Mouse (Mus musculus) forebrain, embryonic 11.5 days (tissue): Measurements from ENCODE around the gene Zfp108. TPM values are rescaled to one million over a fixed set of nuclear protein-coding genes. Genes with fewer than 3 reads are reported as not detected.

Experiments
- ATAC-seq: fragments of 200-750 bp; cut with Nextera tagmentation; replicated peaks from 2 replicates; pipeline ENCODE4 v1.8.0; 2017; ENCODE audit warnings: moderate TSS enrichment; ENCODE audit not compliant: low FRiP score
- DNase-seq: peaks from one replicate; pipeline ENCODE4 v3.0.0-alpha.2; 2017; ENCODE audit warnings: low spot score
- H3K27ac ChIP-seq: fragments of 300-500 bp; sonication (generic); 2 replicates; pipeline ENCODE4 v1.5.1; 2014; ENCODE audit warnings: low read depth, low read length
- H3K27me3 ChIP-seq: fragments of 300-500 bp; sonication (generic); 2 replicates; pipeline ENCODE4 v1.6.1; 2014; ENCODE audit warnings: mild to moderate bottlenecking, low read length, mixed read lengths; ENCODE audit not compliant: control insufficient read depth, insufficient read depth
- H3K36me3 ChIP-seq: fragments of 300-500 bp; sonication (generic); 2 replicates; pipeline ENCODE4 v1.6.1; 2014; ENCODE audit warnings: mild to moderate bottlenecking, low read length, moderate library complexity, mixed read lengths; ENCODE audit not compliant: control insufficient read depth, insufficient read depth
- H3K4me1 ChIP-seq: fragments of 300-500 bp; sonication (generic); replicated peaks from 2 replicates; pipeline ENCODE4 v1.6.1; 2014; ENCODE audit warnings: low read length, mixed read lengths; ENCODE audit not compliant: control insufficient read depth, insufficient read depth
- H3K4me2 ChIP-seq: fragments of 300-500 bp; sonication (generic); 2 replicates; pipeline ENCODE4 v1.6.1; 2014; ENCODE audit warnings: low read depth, mild to moderate bottlenecking, low read length, moderate library complexity, mixed read lengths; ENCODE audit not compliant: severe bottlenecking
- H3K4me3 ChIP-seq: fragments of 300-500 bp; sonication (generic); 2 replicates; pipeline ENCODE4 v1.5.1; 2014; ENCODE audit warnings: low read depth, low read length
- H3K9ac ChIP-seq: fragments of 300-500 bp; sonication (generic); 2 replicates; pipeline ENCODE4 v1.6.1; 2014; ENCODE audit warnings: low read length
- H3K9me3 ChIP-seq: fragments of 300-500 bp; sonication (generic); 2 replicates; pipeline ENCODE4 v1.6.1; 2016; ENCODE audit warnings: low read length, mixed read lengths; ENCODE audit not compliant: control insufficient read depth
- WGBS: fragments of 180-500 bp; shearing (Covaris S2); extraction: QIAGEN DNeasy Blood & Tissue Kit; methylation state at CpG from one replicate; pipeline ENCODE4 v1.1.7; 2014; 5-methylcytosine and 5-hydroxymethylcytosine counted together
- polyA plus RNA-seq: library from polyadenylated mRNA; unstranded; fragments of >200 nt; fragmentation: Nextera tagmentation; extraction: Ambion mirVana; gene quantifications from 2 replicates; pipeline ENCODE4 v1.2.1, GENCODE M21; 2014

Gene Zfp108
- polyA plus RNA-seq, 1 experiment from 2014 or later, result 2.6 TPM

DNA sequence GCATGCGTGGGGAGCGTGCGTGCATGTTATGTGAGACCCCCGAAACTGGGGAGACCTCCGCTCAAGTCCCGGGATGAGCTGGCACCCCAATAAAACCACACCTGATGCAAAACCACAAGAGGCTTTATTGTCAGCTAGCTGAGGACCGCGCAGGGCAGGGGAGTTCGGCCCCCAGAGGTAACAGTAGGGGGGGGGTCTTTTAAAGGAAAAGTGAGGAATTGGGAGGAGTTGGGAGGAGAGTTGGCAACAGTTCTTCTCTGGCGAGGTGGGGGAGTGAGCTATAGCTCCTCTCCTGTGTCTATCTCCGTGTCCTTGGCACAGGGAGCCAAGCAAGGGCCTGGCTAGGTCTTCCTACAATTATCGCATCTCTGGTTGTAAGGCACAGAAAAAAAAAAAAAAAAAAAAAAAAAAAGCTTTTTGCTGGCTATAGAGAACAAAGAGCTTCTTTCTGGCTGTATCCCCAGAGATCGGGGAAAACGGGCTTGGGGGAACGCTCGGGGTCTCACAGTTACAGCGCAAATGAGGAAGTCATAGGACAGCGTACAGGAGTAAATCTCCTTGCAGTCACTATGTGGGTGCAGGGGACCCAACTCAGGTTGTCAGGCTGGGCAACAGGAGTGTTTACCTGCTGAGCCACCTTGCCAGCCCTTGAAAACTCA, 45.4 kb downstream of the Zfp108 start:
- DNase-seq (peak; percentile 62), ATAC-seq (peak; percentile 37)
- Histone ChIP-seq H3K9me3 (no peaks in the 10 kb centered on the region), H3K36me3 (peaks cover 5% of the 10 kb centered on the region; the same call in 1 of the 2 replicates), H3K4me1 (peaks cover 2% of the 10 kb centered on the region; the same call in 1 of the 2 replicates), H3K27me3 (no peaks in the 10 kb centered on the region), H3K9ac (peak overlapping the region; percentile 66), H3K4me2 (peak overlapping the region; percentile 86), H3K27ac (peak overlapping the region; percentile 46), H3K4me3 (peak overlapping the region; percentile 67)
- under 1% methylated on average over 18 of the region's 18 CpGs for WGBS

DNA sequence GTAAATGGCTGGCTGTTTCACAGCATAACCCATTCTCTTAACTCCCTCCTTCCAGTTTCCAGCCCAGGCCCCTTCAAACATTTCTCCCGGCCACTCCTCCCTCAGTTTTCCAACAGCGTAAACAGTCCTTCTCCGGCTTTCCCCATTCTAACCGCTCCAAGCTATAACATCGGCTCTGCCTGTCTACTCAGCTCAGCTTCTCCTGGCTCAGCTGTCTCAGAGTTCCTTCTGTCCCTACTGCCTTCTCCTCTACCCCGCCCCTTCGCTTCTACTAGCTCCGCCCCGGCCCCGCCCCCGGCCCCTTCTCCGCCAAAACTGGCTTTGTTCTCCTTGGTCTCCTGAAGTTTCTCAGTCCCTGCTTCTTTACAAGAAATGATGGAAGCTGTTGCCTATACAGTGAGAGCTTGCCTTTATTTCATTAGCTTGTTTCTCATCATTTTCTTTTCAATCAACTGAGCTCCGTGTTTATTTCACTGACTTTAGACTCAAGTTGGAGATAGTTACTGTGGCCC, 46.2 kb downstream of the Zfp108 start, which contains the start of gene Zfp61:
TSS of gene Zfp61 (minus strand) at position 462 of the 512 bp plus-strand sequence.
- ATAC-seq (peak; percentile 80), DNase-seq (peak; percentile 91)
- H3K27ac ChIP-seq, result peak within 1 kb of the TSS; percentile 68
- no peaks in the 10 kb centered on the region for H3K9me3 ChIP-seq
- 1% methylated on average over 13 of the region's 13 CpGs for WGBS
- H3K4me3 ChIP-seq, result peak within 1 kb of the TSS; percentile 67
- peaks cover 1% of the 10 kb centered on the region; the same call in 1 of the 2 replicates for H3K36me3 ChIP-seq
- H3K4me1 ChIP-seq, result peaks cover 2% of the 10 kb centered on the region; the same call in 1 of the 2 replicates
- H3K27me3 ChIP-seq, result no peaks in the 10 kb centered on the region
- peak within 1 kb of the TSS; percentile 66 for H3K9ac ChIP-seq
- H3K4me2 ChIP-seq, result peak within 1 kb of the TSS; percentile 86

Other genes starting within 250 kb of the Zfp108 start
- not detected in 2 replicates for gene Vmn1r183, start 201.5 kb upstream of the Zfp108 start, polyA plus RNA-seq
- 33.3 and 35.3 TPM in 2 replicates for gene Zfp180, start 172.9 kb upstream of the Zfp108 start, polyA plus RNA-seq
- 5.1 and 6.3 TPM in 2 replicates for gene Zfp112, start 142.5 kb upstream of the Zfp108 start, polyA plus RNA-seq
- gene Zfp235, start 120.6 kb upstream of the Zfp108 start, polyA plus RNA-seq, result 17.4 and 17.6 TPM in 2 replicates
- 6.2 and 6.7 TPM in 2 replicates for gene Zfp114, start 79.7 kb upstream of the Zfp108 start, polyA plus RNA-seq
- gene Zfp111, start 43.4 kb upstream of the Zfp108 start, polyA plus RNA-seq, result 9.6 and 12.3 TPM in 2 replicates
- gene Zfp109, start 17.2 kb upstream of the Zfp108 start, polyA plus RNA-seq, result 5.0 and 5.7 TPM in 2 replicates
- gene Zfp93, start 15.6 kb downstream of the Zfp108 start, polyA plus RNA-seq, result 7.4 and 9.0 TPM in 2 replicates
- gene Zfp61, start 46.4 kb downstream of the Zfp108 start, polyA plus RNA-seq, result 43.4 and 48.7 TPM in 2 replicates
- 15.2 and 15.9 TPM in 2 replicates for gene Zfp94, start 61.9 kb downstream of the Zfp108 start, polyA plus RNA-seq
- 0.23 TPM in 1 of 2 replicates, not detected in the other for gene Tescl, start 79.1 kb downstream of the Zfp108 start, polyA plus RNA-seq
- gene Lypd5, start 94.4 kb downstream of the Zfp108 start, polyA plus RNA-seq, result not detected in 2 replicates
- 3.5 and 4.1 TPM in 2 replicates for gene Kcnn4, start 115.5 kb downstream of the Zfp108 start, polyA plus RNA-seq
- 29.6 and 29.8 TPM in 2 replicates for gene Smg9, start 144.8 kb downstream of the Zfp108 start, polyA plus RNA-seq
- gene Irgc1, start 197.5 kb downstream of the Zfp108 start, polyA plus RNA-seq, result not detected in 2 replicates
- 1.1 and 1.2 TPM in 2 replicates for gene Plaur, start 207.7 kb downstream of the Zfp108 start, polyA plus RNA-seq
- 7.1 and 8.9 TPM in 2 replicates for gene Cadm4, start 227.2 kb downstream of the Zfp108 start, polyA plus RNA-seq